Mouse (Mus musculus) urinary bladder, postnatal 14 days (tissue): ENCODE results near the gene Cnst.

ENCODE experiments used
- DNase-seq: peaks from one replicate; pipeline ENCODE4 v3.0.0; 2021; ENCODE audit warnings: low spot score

Gene Cnst

DNA sequence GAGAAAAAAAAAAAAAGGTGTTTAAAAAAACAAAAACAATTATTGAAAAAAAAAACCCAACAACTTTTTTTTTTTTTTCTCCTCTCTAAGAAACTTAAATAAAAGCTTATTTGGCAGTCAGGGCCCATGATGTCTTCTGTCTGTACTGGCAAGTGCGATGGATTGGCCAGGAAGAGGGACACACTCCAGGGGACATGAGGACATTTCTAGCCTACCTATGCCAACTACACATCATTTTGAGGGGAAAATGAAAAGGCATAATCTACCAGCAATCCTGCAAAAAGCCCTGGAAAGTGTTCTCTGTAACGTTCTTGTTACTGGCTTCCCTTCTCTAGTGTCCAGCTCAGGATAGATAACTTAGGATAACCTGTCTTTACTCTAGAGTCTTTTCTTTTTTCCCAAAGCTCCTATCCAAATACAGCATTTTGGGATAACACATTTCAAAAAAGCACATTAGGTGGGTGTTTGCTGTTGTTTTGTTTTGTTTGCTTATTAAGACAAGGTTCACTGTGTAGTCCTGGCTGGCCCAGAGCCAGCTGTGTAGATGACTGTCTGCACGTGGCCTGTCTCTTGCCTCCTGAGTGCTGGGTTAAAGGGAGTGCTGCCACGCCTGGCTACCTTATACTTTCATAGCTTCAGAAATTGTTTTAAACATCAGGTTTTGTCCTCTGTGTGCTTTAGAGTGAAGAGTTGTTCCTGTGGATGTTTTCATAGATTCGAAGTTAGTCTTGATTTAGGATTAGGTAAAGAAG lies 7.2 kb downstream of the Cnst start:
- DNase-seq = no peak

DNA sequence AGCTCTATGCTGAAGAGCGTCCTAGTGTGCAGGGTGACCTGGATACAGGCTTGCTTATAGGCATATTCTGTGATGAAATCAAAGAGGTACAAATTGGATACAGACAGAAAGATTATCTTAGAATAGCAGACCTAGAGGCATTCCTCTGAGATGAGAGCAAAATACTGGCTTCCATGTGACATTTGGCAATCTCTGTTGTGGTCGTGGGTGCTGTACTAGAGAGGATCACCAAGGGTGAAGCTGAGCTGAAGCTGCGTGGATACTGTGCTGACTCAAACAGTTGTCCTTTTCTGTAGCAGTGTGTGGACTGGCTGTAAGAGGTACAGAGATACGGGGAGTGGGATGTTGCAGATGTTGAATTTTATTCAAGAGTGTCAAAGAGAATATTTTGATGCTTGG lies 7.8 kb downstream of the Cnst start:
- no peak for DNase-seq

DNA sequence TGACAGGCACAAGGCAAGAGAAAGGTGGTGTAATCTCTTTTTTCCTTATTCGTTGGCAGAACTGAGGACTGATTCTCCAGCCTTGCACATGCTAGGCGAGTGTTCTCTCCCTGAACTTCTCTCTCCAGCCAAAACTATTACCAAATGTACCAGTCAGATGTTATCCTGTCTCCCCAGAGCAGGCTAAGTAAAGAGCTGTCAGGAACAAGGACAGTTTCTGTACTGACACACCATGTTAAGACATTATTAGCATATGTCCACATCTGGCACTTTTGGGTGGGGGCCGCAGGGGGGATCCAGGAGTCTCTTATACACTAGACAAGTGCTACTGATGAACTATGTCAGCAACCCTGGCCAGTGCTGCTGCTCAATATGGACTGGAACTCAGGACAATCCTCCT lies 10.8 kb downstream of the Cnst start:
- DNase-seq = no peak

DNA sequence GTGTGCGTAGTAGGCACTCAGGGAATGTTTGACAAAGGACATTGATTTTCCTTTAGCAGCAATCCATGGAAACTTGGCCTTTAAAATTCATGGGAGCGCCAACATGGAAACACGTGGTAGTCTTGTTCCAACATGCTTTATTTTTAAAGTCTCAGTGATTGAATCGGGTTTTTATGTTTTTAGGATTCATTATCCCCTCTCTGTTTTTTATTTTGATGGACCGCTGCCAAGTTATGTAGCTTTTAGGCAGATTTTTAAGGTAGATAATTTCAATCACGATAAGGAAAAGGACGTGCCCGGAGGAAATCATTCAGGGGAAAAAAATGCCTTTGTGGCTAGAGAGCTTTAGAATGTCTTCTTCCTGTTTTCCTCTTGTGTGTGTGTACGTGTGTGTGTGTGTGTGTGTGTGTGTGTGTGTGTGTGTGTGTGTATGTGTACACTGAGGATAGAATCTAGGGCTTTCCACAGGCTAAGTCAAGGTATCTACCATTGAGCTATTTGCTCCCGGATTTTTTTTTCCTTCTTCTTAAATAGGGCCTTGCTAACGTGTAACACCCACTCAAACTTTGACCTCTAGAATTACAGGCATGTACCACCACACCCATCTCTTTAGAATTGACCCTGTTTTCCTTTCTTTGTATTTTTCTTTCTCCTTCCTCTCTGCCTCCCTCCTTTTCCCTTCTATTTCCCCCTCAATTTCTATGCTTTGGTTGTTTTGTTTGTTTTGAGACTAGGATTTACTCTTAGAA lies 13.4 kb downstream of the Cnst start:
- no peak for DNase-seq

DNA sequence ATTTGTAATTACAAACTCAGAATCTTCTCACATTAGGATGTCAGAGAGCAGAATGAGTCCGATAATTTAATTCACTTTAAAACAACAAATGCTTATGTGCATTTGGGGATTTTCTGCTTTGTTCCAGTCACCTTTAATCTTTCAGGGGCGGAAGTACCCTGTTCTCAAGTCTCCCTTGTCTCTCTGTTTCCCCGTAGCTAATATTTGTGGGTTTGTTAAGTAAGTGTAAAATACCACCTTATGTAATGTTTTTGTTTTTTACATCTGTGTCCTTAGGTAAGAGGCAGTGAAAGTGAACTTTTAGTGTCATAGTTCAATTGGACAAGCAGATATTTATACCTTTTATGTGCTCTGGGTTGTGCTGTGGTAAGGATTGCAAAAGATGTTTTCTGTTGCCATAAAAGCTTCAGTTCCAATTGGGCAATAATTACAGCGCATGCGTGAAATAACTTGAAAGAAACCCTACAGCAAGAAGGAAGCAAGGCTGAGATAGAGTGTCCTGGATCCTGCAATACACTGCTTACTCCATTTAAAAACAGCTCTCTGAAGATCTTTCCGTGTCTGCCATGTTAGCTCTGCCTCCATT lies 14.8 kb downstream of the Cnst start:
- DNase-seq = no peak

DNA sequence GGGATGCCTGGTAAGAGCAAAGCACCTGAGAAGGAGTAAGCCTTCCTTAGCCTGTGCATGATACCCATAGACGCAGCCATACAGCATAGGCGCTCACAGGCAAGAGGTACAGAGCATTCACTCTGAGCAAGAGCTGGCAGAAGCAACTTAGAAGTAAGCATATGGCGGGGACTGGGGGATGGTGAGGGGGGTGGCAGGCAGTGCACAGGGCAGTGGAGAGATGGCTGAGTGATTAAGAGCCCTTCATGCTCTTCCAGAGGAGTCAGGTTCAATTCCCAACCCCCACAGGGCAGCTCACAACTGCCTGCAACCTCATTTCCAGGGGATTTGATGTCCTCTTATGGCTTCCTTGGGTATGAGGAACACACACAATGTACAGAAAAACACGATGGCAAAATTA lies 17.0 kb downstream of the Cnst start:
- DNase-seq = no peak

DNA sequence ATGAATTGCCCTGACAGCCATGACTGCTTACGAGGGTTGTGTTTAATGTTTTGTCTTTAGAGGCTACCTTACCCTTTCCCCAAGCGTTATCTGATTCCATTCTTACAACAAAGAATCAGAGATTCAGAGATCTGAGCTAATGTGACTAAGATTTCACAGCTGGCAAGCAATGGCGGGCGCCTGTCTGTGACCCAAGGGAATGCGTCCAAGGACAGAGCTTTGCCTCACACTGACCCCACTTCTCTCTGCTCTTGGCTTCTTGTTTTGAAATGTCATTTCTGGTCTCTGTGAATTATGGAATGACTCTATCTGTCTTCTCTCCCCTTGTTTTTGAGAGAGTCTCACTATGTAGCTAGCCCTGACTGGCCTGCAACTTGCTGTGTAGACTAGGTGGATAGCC lies 17.8 kb downstream of the Cnst start:
- no peak for DNase-seq

DNA sequence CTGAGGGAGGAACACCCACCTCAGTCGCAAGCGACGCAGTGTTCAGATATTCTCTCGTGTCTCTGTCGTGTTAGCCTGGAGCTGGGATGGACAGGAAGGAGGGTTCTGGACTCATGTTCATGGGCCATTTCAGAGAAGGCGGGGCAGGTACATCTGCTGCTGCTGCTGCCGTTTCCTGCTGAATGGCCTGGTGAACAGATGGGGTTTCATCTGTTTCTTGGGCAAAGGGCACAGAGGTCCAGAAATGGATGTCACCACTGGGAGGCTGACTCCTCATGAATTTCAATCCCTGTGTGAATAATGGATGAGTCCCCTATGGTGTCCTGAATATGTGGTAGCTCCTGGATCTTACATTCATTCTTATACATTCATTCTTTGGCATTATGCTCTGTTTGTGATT lies 21.4 kb downstream of the Cnst start:
- DNase-seq = no peak

DNA sequence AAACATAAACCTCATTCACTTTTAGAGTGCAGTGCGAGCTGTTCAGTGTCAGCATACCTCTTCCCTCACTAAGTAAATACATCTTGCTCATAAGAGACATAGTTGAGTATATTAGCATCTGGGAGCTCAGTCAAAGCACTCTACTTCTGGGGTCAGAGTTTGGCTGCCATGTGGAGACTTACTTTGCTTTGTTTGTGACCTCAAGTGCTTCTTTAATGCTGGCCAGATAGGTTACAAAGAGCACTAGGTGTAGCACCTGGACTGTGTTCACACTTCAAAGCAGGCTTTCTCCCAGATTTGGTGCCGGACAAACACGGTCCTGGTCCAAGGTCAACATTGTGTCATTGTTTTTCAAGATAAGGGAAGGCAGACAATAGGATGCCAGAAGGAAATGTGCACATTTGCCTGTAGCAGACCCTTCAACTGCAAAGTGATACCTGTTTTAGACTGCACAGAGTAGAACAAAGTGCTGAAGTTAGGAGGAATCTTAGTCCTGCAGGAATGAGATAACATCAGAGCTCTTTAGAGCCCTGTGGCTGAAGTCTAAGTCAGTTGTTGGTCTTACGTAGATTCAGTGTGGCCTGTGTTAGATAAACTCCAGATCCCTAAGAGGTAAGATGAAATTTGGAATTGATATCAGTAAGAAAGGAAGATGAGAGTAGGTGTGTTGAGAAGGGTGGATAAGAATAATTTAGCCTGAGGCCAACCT lies 22.7 kb downstream of the Cnst start:
- no peak for DNase-seq

DNA sequence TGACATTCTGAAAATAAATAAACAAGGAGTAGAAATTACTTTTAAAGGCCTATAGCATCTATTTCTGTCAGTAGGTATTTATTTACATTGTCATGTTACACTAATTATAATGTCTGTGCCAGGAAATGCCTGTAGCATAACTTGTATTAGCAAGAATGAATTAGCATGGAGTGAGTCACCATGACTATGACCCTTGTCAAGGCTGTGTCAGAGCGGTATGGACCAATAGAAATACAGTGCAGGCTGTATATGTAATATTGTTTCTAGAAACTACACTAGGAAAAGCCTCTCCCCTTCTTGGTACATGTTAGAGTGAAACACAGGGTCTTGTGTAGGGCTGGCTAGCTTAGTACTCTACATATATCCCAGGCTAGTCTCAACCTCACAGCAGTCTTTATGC lies 24.3 kb downstream of the Cnst start:
- DNase-seq = no peak

DNA sequence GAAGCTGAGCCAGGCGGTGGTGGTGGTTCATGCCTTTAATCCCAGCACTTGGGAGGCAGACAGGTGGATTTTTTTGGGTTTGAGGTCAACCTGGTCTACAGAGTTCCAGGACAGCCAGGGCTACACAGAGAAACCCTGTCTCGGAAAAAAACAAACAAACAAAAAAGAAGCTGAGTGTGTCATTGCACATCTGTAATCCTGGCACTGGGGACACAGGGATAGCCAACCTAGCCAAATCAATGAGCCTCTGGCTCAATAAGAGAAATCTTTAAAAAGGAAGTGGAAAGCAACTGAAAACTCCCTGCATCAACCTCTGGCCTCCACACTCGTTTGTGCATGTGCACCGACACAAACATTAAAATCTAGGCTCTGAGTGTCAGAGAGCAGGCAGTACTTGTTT lies 25.5 kb downstream of the Cnst start:
- no peak for DNase-seq

DNA sequence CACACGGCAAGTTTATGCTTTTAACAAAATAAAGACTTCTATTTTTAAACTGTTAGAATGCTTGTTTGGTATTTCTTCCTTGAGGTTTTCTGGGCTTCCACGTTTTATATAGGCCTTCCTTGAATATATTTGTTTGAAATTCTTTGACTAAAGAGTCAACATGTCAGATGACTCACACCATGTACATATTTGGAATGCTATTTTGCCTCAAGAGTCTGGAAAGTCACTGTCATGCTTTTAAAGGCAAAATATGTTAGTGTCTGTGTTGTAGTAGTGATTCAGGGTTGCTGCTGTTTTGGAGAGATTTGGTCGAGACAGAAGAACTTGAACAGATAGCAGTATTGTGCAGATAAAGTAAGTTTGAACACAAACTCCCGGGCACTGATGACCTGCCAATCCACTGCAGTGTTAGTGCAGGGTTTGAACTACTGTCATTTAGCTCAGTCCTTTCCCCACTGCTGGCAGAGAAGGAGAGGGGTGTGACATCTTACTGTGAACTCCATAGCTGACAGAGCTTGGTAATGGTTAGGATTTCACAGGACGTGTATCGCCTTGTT lies 27.6 kb downstream of the Cnst start:
- DNase-seq = no peak

DNA sequence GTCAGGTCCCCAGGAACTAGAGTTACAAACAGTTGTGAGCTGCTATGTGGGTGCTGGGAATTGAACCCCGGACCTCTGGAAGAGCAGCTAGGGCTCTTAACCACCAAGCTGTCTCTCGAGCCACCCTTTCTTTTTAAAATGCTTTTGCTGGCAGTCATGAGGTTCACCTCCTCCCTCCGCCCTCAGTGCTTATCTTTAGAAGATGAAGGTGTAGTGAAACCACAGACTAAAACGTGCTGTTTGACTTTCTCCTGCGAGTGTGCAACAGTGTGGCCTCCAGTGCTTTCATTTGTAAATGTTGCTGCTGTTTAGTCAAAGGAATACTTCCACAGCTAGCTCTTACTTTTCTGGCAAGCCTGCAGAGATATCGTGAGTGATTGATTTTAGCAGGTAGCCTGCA lies 32.5 kb downstream of the Cnst start:
- DNase-seq = no peak

DNA sequence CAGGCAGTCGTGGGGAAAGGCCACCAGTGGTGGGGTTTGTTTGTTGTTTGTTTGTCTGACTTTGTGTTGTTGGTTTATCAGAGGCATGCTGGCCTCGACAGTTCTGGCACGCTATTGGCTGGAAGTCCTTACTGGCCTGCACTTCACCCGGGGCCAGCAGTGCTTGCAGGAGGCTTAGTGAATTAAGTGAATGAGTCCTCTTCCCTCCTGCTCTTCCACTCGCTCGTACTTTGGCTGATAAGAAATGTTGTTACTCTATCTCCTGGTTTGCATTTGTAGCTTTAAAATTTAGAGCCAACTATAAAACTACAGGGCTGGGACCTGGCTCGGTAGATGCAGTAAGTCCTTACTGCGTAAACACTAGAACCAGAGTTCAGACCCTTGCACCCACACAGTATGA lies 34.0 kb downstream of the Cnst start:
- DNase-seq = no peak

DNA sequence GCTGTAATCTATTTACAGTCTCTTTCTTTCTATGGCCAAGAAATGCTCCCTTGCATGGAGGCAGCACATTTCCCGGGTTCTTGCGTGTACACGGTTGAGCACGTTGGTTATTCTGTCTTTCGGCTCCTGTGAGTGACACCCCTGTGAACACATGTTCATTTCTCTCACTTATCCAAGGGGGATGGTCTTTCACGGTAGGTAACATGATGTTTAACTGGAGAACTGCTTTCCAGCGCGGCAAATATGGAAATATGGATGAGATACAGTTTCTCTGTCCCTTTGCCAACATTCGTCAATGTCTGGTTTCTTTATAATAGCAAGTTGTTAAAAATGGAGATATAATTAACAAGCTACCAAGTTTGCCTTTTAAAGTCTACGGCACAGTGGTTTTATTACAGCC lies 35.3 kb downstream of the Cnst start:
- DNase-seq = no peak

DNA sequence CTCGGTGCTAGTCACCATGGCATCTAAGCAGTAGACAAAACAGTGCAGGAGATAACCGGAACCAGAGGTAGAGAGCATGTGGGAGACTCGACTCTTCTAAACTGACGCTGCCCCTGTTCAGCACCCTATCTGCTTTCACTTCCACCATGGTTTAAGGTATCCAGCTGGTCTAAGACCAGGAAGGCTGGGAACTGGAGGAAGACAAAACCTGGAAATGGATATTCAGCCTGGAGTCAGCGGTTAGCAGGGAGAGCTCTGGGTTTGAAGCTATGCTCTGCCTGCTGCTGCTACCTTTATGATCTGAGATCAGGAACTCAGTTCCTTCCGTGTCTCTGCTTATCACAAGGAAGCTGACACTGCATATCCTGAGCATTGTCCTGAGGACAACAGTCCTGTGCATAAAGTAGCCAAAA lies 35.9 kb downstream of the Cnst start:
- no peak for DNase-seq

DNA sequence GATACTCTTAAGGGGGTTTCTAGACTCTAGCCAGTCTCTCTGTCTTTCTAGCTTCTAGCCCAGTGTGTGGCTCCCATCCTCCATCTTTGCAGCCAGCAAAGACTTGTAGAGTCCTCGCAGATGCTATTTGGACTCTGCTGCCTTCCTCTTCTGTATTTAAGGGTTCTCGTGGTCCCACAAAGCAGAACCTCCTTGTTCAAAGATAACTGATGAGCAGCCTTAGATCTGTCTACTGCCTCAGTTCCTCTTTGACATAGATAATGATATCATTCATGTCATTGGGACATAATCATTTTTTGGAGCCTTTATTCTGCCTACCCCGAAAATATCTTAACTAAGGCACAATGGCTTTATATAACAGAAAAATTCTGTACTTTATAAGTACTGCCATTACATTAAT lies 36.9 kb downstream of the Cnst start:
- no peak for DNase-seq

DNA sequence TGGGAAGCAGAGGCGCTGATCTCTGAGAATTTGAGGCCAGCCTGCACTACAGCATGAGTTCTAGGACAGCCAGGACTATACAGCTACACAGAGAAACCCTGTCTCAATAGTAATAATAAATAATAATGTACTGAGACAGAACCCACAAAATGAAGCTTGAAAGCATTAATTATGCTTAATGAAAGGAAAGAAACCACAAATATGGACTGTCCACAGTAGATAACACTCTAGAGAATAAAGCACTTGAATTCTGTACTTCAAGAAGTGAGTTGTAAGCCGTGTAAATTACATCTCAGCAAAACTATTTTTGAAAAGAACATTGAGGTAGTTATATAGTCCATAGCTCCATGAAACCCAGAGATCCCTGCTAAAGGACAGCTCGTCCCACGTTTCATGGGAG lies 38.0 kb downstream of the Cnst start:
- DNase-seq = no peak

DNA sequence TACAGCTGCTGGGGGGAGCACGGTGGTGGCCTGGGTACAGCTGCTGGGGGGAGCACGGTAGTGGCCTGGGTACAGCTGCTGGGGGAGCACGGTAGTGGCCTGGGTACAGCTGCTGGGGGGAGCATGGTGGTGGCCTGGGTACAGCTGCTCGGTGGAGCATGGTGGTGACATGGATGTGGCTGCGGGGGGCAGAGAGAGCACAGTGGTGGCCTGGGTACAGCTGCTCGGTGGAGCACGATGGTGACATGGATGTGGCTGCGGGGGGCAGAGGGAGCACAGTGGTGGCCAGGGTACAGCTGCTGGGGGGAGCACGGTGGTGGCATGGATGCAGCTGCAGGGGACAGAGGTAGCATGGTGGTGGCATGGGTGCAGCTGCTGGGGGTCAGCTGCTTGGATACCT lies 39.5 kb downstream of the Cnst start:
- no peak for DNase-seq

DNA sequence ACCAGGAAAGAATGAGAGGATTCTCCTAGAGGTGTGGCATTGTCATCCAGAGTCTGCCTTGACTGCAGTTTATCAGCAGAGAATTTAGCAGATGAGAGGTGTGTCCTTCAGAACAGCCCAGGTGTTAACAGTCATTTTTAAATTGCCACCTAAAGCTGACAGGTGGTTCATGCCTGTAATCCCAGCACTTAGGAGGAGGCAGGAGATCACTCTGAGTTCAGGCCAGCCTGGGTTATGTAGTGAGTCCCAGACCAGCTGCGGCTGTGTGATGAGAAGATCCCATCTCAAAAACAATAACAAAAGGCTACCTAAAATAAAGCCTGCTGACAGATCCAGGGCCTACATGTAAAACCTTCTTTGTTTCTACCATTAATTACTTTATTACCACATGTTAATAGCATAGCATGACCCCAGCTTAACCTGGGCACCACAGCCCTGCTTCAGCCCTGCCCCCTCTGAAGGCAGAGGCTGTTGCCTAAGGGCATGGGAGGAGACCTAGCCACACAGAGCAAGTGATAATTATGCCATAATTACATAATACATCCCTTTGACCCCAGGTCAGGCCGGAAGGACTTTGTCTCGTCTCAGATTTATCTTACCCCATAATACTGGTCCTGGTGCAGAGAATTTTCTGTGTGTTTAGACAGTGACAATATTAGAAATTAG lies 40.4 kb downstream of the Cnst start:
- DNase-seq = no peak

DNA sequence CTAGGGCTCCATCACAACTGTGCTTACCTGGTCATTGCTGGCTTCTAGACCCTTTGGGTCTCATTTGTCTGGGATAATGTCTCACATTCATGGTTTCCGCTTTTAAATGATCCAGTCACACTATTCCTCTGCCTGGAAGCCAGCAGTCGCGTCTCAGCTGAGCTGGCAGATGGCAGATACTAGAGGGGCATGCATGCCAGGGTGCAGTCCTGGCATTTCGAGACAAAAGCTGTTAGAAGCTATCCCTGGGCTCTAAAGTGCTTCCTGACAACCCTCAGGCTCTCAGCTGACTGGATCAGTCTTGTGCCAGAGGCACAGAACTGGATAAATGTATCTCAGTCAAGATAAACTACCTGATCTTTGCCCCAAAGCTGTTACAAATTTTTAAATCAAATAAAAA lies 42.1 kb downstream of the Cnst start:
- DNase-seq = no peak

DNA sequence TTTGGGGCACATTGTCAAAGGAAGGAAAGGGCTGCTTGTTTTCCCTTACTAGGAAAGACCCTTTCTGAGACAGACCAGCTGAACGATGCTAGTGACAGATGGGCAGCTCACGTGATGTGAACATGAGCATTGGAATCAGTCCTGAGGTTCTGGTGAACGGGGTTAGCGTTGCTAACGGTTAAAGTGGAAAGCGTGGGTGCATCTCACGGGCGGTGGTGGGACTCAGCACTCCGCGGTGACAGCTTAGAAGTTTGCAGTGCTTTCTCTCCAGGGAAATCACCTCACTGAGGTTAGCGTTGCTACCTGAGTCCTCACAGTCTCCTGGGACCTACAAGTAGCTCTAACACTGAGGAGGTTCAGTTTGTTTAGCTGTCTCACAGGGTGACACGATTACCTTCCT lies 45.5 kb downstream of the Cnst start:
- DNase-seq = no peak
